Mouse (Mus musculus) lung, postnatal 14 days (tissue): ENCODE measurements around the gene Ddx46.
"Not testable (repeated sequence)": the region's sequence is repeated elsewhere in the genome, so short reads cannot be mapped to it uniquely, and the experiment has no call there.

ENCODE experiments used
- DNase-seq: peaks from one replicate; pipeline ENCODE4 v3.0.0; 2021

Ddx46 gene

GRCm38 (mm10) chr13:55634639-55635127 lies at the start of gene Ddx46:
Gene Ddx46 (plus strand): TSS chr13:55635027.
- peak; percentile 92 for DNase-seq

DNA sequence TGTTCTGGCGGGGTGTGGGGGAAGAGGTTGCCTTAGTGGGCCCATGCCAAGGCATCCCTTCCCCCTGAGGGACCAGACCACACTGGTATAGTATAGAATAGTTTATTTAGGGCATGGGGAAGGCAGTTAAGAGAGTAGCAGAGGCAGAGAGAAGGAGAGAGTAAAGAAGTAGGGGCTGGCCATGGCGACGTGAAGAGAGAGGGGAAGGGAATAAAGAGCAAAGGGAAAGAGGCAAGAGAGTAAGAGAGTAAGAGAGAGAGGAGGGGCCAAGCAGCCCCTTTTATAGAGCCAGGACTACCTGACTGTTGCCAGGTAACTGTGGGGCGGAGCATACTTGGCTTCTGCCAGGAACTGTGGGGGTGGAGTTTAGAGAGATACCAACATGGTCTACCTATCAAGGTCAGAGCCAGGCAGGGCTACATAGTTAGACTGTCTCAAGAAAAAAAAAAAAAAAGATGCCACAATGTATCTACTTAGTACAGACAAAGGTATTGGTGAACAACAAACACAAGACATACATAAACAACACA lies 42.8 kb upstream of the Ddx46 start:
- DNase-seq, result no peak

DNA sequence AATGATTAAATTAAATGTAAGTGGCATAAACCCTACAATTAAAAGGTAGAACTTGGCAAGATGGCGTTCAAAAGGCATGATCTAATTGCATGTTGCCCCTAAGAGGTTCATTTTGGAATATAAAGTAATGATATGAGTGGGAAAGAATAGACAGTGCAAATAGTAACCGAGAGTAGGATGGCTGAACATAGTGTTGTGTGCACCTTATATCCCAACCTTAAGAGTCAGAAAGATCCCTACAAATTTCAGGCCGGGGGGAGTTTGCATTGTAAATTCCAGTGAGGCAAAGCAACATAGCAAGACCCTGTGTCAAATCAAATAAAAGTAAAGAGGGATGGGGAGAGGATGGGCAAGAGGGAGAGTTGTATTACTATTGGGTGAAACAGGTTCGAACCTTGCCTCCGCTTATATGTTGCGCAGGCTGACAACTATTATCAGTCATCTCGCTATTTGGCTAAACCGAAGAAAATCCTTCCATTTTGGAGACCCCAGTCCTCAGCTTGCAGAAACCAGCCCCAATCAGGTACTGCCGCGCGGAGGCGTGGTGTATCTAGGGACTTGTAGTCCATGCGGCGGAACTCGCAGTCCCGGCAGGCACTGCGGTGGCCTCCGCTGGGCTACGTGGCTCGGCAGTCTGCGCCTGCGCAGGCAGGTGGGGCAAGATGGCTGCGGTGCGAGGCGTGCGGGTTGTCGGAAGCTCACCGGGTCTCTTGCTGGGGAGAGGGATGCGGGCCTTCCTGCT lies 42.1 kb upstream of the Ddx46 start:
- peak; percentile 96 for DNase-seq

- no peak for DNase-seq
Observed at GRCm38 (mm10) chr13:55593254-55593747, 41.5 kb upstream of the Ddx46 start.

DNA sequence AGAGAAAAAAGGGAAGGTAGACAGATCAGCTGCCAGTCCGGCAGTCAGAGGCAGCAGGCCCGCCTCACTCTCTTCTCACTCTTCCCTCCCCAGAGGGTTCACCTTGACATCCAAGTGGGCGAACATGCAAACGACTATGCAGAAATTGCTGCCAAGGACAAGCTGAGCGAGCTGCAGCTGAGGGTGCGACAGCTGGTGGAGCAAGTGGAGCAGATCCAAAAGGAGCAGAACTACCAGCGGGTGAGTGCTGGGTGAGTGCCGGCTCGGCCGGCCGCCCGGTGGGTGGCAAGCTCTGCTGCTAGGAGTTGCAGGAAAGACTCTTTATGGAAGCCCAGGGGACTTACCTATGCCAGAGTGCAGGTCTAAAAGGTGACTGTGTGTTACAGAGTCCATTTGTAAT lies 39.5 kb upstream of the Ddx46 start:
- DNase-seq, result no peak

- no peak for DNase-seq
Observed at GRCm38 (mm10) chr13:55596802-55597201, 38.0 kb upstream of the Ddx46 start.

GRCm38 (mm10) chr13:55599566-55600540 lies 35.0 kb upstream of the Ddx46 start, which contains the start of gene B4galt7:
Gene B4galt7 (plus strand): TSS chr13:55599896.
- DNase-seq, result peak; percentile 88

DNA sequence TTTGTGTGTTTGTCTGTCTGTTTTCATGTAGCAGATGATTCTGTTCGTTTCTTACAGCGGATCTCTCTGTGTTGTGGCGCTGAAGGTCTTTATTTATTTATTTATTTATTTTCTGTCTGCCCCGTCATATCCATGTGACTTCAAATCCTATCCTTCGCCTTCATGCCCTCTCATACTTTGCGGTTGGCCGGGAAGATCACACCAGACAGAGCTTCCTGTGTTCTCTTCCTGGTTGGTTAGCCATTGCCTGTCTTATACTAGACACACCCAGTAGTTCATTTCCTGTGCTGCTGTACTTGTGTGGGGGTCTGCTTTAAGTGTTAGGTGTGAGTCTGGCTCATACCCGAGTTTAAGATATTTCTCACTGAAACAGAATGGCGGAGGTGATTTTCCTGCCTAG lies 34.2 kb upstream of the Ddx46 start:
- peak; percentile 13 for DNase-seq

DNA sequence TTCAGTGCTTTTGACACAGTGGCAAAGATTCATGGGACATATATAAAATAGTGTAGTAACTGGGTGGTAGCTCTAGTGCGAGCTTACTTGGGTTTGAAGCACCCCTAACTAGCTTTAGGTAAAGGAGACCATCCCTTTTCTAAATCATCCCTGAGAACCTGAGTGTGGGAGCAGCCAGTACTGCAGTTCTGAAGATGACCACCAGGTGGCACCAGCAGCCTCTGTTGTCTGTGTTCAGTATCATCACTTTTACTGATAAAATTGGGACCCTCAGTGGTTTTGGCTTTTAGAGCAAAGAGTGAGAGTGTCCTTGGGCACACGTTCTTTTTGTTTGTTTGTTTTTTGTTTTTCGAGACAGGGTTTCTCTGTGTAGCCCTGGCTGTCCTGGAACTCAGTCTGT lies 33.2 kb upstream of the Ddx46 start:
- DNase-seq, result peak; percentile 89

DNA sequence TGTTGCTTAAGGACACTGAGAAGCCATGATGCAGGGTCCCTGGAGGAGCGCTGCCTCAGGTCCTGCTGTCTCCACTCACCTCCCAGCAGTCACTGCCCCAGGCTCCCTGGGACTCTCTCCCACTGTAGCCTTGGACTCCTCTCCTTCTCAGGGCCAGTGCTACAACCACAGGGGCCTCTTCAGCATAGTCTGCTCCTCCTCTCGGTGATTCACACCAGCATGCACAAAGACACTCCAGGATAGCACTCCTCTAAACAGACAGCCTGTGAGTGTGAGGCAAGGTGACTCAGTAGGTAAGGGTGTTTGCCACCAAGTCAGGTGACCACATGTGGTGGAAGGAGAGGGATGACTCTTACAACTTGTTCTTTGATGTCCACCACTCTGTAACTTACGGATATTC lies 30.2 kb upstream of the Ddx46 start:
- DNase-seq, result no peak

- no peak for DNase-seq
Observed at GRCm38 (mm10) chr13:55606899-55607623, 27.8 kb upstream of the Ddx46 start.

GRCm38 (mm10) chr13:55607624-55608006 lies 27.2 kb upstream of the Ddx46 start:
- DNase-seq, result no peak

DNA sequence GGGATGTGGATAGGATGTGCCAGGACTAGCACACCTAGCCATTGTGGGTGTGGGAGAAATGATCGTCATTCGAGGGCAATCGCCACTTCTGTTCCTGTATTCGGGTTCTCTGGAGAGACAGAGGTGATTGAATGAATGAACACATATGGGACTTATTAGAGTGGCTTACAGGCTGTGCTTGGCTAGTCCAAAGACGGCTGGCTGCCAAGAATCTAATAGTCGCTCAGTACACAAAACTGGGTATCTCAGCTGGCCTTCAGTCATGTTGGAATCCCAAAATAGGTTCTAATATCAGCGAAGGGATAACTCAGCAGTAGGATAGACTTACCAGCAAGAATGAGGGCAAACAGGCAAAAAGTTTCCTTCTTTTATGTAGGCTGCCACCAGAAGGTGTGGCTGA lies 22.8 kb upstream of the Ddx46 start:
- DNase-seq, result no peak

GRCm38 (mm10) chr13:55613471-55613870 lies 21.4 kb upstream of the Ddx46 start:
- no peak for DNase-seq

GRCm38 (mm10) chr13:55619328-55619727 lies 15.5 kb upstream of the Ddx46 start:
- no peak for DNase-seq

GRCm38 (mm10) chr13:55620275-55620674 lies 14.6 kb upstream of the Ddx46 start:
- no peak for DNase-seq

GRCm38 (mm10) chr13:55622156-55622648 lies 12.6 kb upstream of the Ddx46 start:
- not testable (repeated sequence) for DNase-seq

- peak; percentile 90 for DNase-seq
Observed at GRCm38 (mm10) chr13:55622649-55623541, 11.9 kb upstream of the Ddx46 start, which contains the start of gene Caml. Gene Caml (plus strand): TSS chr13:55623005.

DNA sequence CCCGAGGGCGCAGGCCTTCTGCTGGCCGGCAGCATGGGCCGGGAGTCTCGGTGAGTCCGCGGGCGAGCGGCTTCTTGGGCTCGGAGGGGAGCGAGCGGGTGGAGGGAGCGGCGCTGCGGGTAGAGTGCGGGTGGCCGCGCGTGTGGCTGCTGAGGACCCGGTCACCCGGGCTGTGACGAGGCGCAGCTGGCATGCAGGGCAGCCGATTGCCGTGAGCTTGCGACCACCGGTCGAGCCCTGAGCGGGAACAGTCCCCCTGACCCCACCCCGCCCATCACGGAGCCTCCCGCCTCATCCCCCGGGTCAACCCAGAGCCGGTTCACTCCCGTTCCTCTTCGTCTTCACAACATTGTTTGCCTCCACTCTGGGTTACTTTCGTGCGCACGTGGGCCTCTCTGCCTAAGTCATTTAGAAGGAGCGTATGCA lies 332 bp downstream of the Ddx46 start:
- DNase-seq, result no peak

DNA sequence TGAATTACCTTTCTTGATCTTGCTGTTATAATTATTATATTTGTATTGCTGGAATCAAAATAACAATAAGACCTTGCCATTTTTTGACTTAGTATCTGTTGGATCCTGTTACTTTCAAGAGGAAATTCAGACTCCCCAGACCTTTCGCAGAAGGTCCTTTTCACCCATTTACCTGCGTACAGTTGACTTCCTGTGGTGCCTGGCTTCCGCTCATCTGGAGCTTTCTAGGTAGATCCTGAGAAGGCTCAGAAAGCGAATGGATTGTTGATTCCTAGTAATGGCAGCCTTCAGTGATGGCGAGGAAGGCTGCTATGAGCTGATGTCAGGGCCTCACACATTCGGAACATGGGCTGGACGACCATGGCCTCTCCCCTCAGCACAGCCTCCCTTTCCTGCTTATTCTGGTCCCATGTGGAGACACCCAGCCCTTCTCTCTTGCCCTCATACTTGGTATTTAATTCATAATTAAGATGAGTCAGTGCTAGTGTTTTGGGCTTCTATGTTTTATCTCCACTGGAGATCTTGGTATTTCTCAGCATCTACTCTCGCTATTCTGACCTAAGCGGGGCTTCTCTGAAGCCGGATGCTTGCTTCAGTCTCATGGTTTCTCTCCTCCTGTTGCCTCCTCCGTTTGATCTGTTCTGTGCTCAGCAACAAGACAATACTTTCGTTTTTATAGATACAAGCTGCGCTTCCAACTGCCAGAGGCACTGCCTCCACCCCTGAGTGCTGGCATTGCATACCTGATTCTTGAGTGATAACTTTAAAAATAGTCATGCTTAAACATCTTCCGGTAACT lies 1.6 kb downstream of the Ddx46 start:
- no peak for DNase-seq
